Mouse (Mus musculus): Measurements from ENCODE around the gene Snd1.

The Snd1 gene

DNA sequence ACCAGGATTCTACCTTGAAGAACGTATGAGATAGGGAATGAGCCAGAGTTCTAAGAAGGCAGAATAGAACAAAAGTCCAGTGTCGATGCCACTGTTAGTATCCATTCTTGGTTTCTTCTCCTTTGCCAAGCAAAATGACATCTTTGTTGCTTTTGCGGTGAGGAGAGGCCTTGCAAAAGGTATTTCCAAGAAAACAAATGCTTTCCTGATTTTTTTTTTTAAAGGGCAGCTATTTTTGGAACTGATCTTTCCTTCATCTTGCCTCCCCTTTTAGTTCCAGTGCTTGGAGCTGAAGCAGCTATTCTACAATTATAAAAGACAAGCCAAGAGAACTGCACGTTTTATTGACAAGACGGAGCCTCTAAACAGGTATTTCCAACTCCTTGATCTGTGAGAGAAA lies at the start of gene Snd1:
TSS of gene Snd1 (plus strand) at position 301 of the 400 bp plus-strand sequence.
- no peak for DNase-seq (ENCODE audit: low read depth, low spot score)

DNA sequence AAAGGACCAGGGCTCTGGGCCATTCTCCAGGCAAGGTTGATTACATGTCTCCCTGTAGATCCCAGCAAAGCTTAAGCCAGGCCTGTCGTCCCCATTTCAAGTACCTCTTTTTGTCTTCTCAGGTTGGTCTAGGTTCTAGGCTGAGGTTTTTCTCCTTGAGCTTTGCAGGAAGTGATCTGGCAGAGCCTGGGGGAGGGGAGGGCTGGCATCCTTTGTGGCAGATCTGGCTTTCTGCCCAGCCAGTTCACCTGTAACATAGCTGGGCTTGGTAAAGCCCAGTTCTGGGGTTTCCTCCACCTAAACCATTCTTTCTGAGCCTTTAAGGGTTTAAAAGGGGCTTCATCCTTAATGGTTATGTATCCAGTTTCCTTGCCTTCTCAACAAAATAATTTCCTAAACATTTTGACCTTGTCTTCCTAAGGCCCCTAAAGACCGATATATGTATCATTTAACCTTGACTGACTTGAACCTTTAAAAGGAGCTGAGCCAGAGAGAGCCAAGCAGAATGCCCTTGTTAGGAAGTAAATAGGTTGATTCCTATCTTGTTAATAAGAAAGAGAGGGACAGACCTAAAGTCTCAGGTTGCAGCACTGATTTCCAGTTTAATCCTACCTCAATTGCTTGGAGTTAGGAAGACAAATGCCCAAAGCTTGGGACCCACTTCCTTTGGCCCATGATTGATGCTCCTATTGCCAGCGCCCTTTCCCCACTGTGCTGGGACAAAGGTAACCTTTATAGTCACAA lies 47.7 kb upstream of the Snd1 start, which contains the start of gene Fscn3:
TSS of gene Fscn3 (plus strand) at position 694 of the 744 bp plus-strand sequence.
- DNase-seq (ENCODE audit: low read depth, low spot score), result no peak

DNA sequence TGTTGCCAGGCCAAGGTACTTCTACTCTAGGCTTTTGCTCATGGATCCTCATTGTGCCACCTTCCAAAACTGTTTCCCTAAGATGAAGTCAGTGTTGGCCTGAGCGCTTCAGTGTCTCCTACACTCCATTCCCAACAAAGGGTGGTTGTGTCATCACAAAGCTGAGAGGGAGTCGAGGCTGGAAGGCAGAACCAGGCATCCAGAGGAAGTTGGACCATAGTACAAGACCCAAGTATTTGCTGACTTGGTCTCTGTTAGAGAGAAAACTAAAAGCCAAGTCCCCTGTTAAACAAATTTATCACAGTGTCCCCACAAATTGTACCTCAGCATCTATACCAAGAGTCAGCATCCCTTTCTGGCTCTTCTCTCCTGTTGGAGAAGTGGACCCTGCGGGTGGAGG lies 46.6 kb upstream of the Snd1 start, which contains the start of gene Gcc1:
TSS of gene Gcc1 (minus strand) at position 101 of the 400 bp plus-strand sequence.
- no peak for DNase-seq (ENCODE audit: low read depth, low spot score)

DNA sequence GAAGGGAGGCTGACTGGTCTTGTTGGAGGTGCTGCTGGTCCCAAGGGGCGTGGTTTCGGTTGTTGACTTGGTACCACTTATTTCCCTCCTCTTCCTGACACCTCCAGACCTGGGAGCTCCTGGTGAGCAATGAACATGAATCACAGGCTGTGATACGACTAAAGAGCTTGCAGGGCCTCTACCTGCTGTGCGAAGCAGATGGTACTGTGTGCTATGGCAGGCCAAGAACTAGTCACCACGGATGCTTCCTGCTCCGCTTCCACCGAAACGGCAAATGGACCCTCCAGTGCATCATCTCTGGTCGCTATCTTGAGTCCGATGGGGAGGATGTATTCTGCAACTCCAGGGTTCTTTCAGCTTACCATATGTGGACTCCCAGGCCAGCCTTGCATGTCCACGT lies 45.1 kb upstream of the Snd1 start:
- no peak for DNase-seq (ENCODE audit: low read depth, low spot score)

DNA sequence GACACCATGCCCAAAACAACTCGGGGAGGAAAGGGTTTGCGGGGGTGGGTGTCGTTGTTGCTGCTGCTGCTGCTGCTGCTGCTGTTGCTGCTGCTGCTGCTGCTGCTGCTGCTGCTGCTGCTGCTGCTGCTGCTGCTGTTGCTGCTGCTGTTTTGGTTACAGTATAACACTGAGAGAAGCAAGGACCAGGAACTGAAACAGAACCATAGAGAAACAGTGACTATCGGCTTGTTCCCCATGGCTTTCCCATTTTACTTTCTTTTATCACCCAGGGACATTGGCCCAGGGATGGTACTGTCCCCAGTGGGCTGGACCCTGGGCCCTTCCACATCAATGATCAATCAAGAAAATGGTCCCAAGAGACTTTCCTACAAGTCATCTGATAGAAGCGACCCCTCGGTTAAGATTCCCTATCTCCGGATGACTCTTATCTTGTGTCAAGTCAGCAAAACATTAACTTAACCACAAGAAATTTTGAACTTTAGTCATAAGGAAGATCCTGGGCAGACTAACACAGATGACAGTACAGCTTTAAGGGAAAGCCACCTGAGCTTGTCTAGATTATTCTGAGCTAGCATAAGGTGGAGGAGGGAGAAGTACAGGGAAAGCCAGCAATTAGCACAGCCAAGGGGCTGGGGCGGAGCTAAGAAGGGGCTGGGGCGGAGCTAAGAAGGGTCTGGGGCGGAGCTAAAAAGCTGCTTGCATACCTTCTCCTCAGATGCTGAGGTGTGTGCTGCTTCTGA lies 44.0 kb upstream of the Snd1 start:
- peak; percentile 53 for DNase-seq (ENCODE audit: low read depth, low spot score)

DNA sequence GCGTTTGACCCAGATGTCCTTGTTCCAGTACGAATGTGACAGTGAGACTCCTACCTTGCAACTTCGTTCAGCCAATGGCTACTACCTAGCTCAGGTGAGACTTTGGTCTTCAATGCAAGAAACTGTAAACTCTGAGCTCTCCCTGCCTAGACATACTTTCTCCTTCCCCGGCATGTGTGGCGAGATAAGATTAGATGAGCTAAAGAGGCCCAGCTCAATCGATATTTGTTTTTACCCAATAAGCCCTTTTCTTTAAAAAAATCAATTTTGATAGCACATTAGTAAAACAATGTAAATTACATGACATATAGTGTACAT lies 43.4 kb upstream of the Snd1 start:
- no peak for DNase-seq (ENCODE audit: low read depth, low spot score)

DNA sequence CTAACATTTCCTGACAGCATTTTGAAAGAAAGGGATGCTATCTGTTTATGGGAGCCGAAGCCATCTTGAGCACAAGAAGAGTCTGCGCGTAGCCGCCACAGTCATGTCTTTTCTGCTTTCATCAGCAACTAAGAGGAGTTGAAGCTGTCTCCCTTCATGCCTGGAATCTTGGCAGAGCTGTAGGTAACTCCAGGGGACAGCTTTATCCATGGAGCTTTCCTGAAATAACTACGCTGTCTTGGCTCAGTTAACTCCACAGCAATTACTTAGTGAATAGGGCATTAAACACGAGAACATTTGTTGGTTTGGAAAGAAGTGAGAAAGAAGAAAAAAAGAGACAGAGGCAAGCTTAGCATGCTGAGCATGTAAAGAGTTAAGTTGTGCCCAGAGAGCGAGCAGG lies 27.0 kb upstream of the Snd1 start:
- DNase-seq (ENCODE audit: low read depth, low spot score), result no peak

DNA sequence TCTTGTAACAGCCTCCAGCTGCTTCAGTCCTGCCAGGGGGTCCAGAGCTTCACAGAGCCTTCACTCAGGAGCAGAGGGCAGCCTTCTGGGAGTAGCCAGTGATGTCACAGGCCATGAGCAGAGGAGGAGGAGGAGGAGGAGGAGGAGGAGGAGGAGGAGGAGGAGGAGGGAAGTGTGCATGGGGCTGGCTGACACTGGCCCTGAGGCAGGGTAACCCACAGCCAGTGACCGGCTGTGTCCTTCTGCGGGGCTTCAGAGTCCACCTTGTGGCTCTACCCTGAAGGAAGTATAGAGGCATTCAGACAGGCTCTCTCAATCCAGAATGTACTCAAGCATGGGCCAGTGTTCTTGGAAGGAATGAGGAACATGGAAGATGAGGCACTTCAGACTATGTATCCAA lies 25.7 kb upstream of the Snd1 start, which contains the start of gene Pax4:
TSS of gene Pax4 (minus strand) at position 101 of the 400 bp plus-strand sequence.
- DNase-seq (ENCODE audit: low read depth, low spot score), result no peak

DNA sequence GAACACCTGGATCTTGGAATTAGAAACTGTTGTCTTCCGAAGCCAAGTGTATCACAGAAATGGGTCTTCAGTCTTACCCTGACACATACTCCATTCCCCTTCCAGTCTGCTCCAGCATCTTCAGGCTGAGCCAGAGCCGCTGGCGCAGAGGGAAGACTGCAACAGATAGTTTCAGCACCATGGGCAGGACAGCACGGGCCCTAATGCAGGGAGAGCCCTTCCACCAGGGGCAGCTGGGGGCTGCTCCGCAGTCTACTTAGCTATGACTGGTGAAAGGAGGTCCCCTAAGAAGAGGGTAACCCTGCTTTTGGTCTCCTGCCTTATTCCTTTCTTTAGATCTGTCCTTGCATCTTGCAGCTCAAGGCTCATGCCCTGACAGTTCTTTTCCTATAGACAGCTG lies 24.5 kb upstream of the Snd1 start:
- DNase-seq (ENCODE audit: low read depth, low spot score), result peak; percentile 25

DNA sequence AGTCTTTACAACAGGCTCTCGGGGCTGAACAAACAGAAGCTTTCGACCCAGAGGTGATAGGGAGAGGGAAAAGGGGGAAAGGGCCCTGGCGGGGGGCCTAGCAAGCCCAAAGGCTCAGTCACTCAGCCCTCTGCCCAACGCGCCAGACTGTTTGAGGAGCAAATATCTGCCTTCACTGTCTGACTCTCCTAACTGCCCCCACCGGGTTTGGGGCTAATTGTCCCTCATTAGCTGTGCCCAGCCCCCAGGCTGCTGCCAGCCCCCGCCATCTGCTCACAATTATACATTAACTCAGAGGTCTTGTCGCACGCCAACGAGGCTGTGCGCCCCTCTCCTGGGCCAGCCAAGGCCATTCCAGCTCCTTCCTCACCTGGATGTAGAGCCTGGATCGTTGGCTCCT lies 24.0 kb upstream of the Snd1 start:
- no peak for DNase-seq (ENCODE audit: low read depth, low spot score)

DNA sequence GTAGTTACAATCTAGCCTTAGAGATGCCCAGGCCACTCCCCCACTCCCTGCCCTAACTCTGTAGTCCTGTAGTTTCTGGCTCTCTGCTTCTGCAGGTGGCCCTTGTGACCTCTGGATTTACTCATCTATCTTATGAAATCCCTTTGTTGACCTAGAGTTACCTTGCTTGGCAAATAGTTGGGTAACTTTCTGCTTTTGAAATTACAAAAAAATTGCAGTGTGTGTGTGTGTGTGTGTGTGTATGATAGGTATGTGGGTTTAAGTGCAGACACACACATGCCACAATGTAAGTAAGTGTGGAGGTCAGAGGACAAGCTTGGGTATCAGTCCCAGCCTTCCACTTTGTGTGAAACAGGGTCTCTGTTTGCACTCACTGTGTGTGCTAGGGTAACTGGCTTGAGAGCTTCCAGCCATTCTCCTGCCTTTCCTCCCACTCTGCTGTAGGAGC lies 15.7 kb upstream of the Snd1 start:
- DNase-seq (ENCODE audit: low read depth, low spot score), result no peak

DNA sequence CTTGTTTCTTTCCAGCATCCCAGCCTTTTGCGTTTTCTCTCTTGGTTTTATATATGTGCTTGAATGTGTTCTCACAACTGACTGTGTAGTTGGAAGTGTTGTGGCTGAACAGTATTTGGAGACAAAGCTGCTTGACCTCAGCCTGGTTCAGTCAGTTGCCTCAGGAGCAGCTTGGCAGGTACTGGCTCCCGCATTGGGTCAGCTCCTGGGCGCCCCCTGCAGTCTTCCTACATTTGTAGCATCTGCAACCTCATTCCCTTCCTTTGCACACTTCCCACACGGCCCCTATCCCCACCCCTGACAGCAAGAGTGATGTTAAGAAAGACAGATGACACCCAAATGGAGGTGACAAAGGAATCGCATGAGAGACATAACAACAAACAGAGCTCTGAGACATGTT lies 14.4 kb upstream of the Snd1 start:
- no peak for DNase-seq (ENCODE audit: low read depth, low spot score)

DNA sequence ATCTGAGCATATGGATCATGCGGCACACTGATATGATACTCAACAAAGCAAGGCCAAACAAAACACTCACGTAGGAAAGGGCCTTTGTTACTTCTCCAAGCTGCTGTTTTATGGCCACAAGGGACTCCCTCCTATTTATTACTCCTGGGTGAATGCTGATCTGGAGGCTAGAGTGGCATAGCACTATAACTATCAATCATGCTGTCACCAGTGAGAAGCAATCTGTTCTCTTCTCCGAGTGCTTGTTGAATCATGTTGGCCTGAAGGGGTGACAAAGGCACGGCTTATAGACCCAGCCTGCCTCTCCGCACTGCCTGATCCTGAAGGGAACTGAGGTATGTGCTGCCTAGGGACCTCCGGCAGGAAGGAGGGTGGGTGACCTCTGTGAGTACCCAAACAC lies 10.3 kb upstream of the Snd1 start:
- DNase-seq (ENCODE audit: low read depth, low spot score), result no peak

DNA sequence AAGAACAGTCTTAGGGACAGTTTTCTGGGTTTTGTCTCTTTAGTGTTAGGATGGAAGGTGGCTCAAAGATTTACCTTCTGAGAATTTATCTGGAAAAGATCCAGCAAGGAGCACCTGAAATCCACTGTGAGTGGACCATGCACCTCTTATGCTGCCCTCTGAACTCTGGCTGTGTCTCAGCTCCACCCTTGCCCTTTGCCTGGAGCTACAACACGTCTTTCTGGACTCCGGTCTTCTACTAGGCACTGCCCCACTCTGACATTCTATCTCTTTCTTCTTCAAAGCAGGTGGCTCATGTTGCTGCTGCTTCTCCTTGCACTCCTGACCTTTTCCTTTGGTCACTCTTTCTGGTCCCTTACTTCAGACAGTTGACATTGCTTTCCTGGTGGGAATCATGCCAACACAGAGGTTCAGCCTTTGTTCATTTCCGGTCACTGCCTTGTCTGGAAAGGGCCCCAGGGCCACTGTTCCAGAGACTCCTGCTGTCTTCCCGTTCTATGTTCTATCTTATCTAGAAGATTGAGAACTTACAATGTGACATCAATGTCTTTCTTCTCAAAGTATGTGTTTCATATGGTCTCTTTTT lies 4.8 kb upstream of the Snd1 start:
- no peak for DNase-seq (ENCODE audit: low read depth, low spot score)

DNA sequence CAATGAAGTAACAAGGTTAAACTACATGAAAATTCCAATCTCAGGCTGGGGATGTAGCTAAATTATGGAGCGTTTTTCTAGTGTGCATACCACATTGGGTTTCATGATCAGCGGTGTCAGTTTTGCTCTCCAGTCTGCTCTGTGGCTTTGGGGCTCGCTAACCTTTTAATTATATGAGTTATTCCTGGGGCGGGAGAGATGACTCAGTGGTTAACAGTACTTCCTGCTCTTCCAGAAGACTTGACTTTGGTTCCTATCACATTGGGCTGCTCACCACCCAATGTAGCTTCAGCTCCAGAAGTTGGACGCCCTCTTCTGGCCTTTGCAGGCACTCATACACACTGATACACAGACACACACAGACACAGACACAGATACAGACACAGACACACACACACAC lies 4.3 kb upstream of the Snd1 start:
- DNase-seq (ENCODE audit: low read depth, low spot score), result no peak

DNA sequence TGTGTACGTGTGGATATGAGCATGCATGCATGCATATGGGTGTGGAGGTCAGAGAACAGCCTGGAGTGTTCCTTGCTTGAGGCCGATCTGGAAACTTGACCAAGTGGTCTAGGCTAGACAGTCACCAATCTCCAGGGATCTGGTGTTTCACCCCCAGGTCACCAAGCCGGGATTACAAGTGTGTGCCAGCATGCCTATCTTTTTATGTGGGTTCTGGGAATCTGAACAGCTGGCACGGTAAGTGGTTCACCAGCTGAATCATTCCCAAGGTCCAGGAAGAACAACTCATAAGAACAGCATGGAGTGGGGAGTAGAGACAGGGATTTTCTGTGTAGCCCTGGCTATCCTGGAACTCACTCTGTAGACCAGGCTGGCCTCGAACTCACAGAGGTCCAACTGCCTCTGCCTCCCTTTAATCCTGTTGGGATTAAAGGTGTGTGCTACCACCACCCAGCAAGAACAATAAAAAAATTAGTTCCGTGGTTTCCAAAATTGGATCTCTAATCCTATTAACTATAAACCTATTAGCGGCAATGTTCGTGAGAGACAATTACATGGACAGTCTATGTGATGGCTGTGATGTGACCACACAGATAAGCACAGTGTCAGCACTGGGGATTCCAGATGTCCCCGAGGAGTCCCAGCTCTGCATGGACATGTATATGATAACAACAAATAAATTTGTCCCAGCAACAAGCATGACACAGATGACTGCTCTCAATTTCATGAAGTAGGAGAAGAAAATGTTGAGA lies 3.5 kb upstream of the Snd1 start:
- no peak for DNase-seq (ENCODE audit: low read depth, low spot score)

DNA sequence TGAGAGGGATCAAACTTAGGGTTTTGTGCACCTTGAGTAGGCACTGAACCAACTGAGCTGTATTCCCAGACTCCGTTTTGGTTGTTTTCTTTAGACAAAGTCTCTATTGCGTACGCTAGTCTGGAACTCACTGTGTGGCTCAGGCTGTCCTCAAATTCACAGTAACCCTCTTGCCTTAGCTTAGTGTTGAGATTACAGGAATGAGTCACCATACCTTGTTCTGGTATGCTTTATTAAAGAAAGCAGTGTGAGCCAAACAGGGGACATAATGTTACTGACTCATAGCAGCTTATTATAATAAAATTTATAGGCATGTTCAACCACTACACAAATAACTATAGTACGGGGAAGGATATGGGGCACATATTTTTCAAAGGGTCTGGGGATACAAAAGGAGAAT lies 728 bp upstream of the Snd1 start:
- DNase-seq (ENCODE audit: low read depth, low spot score), result no peak

DNA sequence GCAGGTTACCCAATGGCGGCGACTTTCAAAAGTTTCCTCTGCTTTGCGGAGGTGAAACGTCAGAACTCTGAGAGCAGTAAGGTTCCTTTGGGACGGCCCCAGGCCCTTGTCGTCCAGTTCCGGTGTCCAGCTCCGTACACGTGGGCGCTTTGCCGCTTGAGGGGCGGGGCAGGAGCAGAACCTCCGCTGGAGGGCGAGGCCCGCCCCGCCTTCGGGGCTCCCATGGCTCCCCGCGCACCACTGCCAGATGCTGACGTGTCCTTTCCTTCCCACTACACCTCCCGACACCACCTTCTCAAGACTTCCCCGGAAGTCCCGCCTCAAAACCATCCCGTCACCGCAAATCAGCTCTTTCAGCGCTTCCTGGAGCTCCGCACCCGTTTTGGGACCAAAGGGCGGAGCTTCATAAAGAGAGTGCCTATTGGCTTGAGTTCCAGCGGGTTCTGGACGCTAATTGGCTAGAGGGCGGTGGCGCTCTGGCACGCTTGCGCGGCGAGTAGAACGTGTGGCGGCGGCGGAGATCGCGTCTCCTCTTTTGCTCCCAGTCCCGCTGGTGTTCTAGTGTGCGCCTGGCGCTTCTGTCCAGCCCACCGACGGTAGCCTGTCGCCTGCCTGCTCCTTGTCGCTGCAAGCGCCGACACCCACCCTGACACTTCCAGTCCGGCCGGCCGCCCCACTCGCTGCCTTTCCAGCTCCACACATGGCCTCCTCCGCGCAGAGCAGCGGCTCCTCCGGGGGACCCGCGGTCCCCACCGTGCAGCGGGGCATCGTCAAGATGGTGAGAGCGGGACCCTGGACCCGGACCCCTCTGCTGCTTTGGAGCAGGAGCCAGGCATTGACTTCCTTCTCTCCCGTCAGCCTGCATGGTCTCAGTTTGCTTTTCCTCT lies 5.2 kb downstream of the Snd1 start:
- DNase-seq (ENCODE audit: low read depth, low spot score), result peak; percentile 100

DNA sequence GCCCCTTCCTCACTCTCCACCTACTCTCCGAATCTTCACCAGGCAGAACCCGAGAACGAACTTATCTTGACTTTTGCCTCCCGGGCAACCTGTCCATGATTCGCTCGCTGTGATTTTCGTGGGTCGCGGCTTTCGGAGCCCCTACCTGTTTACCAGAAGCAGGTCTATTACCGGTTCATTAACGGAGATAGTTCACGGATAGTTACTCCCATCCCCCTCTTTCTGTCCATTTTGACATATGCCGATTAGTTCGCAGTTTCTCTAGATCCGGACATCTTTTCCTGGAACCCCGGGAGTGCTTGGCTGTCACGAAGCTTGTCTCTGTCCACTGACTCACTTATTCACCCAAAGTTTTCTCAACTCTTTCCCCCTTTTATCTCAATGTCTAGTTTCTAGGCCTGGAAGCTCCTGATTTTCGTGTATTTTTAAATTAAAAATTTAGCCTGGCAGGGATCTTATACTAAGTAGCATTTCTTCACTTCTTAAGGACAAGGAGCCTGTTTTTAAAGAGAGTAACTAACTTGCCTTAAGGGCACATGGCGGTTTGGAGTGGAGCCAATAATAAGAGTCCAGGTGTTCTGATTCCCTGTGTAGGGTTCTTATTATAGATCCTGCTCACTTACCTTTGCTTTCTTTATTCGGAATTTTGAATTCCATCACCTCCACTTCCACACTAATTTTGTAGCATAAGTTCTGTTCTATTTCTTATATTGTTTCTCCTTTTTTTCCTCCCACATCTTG lies 6.0 kb downstream of the Snd1 start:
- DNase-seq (ENCODE audit: low read depth, low spot score), result no peak

DNA sequence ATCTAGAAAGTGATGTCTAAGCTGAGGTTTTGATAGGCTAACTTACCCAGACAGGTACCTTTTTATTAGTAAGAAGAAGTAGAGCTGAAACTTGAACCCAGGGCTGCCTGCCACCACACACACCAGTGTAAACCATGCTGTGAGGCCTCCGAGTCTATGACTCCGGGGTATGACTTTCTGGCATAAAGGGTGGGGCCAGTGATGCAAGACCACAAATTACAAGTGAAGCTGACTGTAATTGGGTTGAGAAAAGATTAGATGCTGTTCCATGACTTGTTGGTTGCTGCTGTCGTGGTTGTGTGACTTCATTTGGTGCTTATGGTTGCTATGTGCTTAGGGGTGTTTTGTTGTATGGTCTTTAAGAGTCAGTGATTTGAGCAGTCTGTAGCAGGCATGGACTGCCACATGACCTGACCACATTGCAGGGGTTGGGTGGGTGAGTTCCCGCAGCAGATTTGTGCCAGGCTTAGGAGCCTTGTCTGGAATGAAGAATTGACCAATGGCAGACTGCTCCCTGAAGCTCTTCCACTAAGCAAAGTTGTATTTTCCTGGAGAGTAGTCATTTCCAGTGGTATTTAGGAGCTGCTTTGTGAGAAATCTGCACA lies 7.9 kb downstream of the Snd1 start:
- no peak for DNase-seq (ENCODE audit: low read depth, low spot score)

Measured in R1 (cell line).